Mouse (Mus musculus) embryo, embryonic 9.5 days (tissue): ENCODE measurements at regions not wholly inside any gene's neighbourhood (a gene's known extent, or its start where the extent isn't known, plus 50 kb on each side); places are given as distances from the start of the nearest gene placed in this dataset.

Source experiments
- DNase-seq: peaks from one replicate; pipeline ENCODE4 v3.0.0-alpha.2; 2017; ENCODE audit errors: extremely low spot score

GRCm38 (mm10) chr6:12140596-12140995 lies 233.0 kb downstream of the Phf14 start:
- DNase-seq, result no peak

DNA sequence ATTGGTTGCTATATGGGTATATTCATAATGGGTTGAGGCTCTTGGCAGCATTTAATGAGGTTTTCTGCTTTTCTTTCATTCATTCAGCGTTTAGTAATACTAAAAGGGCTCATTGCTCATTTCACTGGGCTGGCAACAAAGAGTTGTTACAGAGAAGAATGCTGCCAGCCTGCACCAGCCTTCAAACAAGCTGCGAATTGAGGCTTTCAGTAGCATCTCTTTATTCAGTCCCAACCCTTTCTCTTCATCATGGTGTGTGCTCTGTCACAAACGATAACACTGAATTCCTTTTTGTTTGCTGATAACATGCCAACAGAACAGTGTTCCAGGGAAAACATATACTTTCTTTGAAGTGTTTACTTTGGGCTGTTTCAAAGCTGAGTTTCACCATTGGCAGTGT lies 237.6 kb downstream of the Phf14 start:
- no peak for DNase-seq

- DNase-seq, result no peak
Observed at GRCm38 (mm10) chr6:12150613-12151333, 243.2 kb downstream of the Phf14 start.

- DNase-seq, result no peak
Observed at GRCm38 (mm10) chr6:12163971-12164370, 256.4 kb downstream of the Phf14 start.

DNA sequence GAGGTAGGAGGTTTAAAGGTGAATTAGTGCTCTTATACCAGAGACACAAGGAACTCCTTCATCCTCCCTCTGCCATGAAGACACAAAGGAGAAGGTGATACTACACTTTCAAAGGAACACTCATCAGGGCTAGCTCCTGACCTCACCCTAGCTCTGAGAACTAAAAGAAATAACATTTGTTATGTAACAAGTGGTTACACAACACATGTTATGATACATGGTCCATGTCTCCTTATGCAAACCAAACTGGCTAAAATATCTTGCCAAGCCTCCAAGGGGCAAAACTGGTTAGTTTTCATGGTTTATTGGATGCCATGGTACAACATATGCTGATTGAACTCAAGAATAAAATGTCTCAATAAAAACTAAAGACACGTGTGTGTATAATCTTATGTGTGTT lies 260.9 kb downstream of the Phf14 start:
- no peak for DNase-seq

- DNase-seq, result no peak
Observed at GRCm38 (mm10) chr6:12169431-12169830, 261.8 kb downstream of the Phf14 start.

DNA sequence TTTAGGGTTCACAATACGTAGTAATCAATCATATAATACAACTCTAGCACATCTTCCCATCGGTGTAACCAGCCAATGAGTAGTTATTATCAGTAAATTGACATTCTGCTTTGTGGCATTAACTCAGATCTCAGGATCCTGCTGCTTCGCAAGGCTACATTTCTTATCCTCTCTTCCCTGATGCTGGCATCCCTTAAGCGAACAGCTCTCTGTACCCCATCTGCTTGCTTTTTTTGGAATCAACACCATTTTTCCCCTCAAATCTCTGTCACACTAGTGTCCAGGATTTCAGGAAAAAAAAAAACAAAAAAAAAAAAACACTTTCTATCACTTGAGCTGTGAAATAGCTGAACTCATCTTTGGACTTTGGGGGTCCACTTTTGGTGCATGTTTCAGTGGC lies 263.1 kb downstream of the Phf14 start:
- no peak for DNase-seq

GRCm38 (mm10) chr6:12171189-12171588 lies 263.6 kb downstream of the Phf14 start:
- no peak for DNase-seq

DNA sequence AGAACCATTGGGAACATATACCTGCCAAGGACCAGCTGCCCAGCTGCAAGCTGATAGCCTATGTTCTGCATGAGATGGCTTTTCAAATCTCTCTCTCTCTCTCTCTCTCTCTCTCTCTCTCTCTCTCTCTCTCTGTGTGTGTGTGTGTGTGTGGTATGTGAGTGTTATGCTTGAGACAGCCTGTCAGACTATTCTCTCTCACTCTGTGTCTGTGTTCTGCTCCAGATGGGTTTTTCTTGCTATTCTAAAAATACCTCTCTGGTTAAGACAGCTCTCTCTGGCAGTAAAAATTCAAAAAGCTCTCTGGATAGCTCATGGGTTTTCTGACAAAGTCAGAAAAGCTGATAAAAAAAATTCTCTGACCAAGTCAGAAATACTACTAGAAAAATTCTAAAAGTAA lies 270.4 kb downstream of the Phf14 start:
- no peak for DNase-seq

GRCm38 (mm10) chr6:12180951-12181350 lies 273.3 kb downstream of the Phf14 start:
- no peak for DNase-seq

GRCm38 (mm10) chr6:12210190-12210589 lies 302.6 kb downstream of the Phf14 start:
- no peak for DNase-seq

GRCm38 (mm10) chr6:12214526-12215177 lies 307.0 kb downstream of the Phf14 start:
- no peak for DNase-seq

DNA sequence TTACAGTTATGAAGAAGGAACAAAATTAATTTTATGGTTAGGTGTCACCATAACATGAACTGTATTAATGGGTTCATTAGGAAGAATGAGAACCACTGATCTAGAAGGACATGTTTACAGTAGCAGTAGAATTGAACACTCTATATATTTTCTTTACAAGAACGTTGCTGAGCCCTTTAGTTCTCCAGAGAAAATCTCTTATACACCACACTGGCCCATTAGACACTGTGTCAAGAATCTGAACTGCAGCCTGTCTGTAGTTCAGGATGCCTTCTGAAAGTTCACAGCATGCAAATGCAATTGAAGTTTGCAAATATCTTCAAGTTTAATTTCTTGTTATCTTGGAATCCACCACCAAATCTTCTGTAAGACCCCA lies 307.6 kb downstream of the Phf14 start:
- DNase-seq, result no peak

DNA sequence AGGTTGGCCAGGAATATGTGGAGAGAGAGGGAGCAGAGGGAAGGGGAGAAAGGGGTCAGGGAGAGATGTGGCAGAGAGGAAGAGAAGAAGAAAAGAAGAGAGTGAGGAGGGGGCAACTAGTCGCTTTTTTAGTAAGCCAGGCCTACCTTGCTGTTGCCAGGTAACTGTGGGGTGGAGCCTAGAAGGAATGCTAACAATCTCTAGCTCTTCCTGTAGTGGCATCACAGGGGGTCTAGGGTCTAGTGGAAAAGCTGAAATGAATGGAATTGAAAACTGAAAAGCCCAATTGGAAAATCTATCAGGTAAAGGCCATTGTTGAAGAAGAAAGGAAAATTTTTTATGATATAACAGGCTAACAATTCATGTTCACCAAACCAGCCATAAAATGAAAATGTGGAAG lies 336.5 kb downstream of the Phf14 start:
- no peak for DNase-seq

- no peak for DNase-seq
Observed at GRCm38 (mm10) chr6:12247975-12248374, 340.4 kb downstream of the Phf14 start.

GRCm38 (mm10) chr6:12248599-12248998 lies 341.0 kb downstream of the Phf14 start:
- no peak for DNase-seq

DNA sequence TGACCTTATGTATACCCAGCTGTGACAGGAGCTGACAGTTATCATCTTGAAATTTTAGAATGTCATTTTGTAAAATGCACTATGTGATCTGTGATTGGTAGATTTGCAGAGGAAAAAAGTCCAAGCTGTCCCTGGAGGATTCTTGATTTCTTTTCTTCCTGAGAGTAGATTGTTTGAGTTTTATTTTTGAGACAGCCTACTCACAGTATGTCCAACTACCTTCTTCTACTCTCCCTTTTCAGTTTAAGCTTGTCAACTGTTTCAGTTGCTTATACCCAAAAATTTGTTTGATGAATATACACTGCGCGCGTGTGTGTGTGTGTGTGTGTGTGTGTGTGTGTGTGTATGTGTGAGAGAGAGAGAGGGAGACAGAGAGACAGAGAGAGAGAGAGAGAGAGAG lies 346.9 kb downstream of the Phf14 start:
- DNase-seq, result no peak

GRCm38 (mm10) chr6:12255434-12255833 lies 347.8 kb downstream of the Phf14 start:
- DNase-seq, result no peak

- DNase-seq, result peak; percentile 19
Observed at GRCm38 (mm10) chr6:12258273-12258672, 350.7 kb downstream of the Phf14 start.

GRCm38 (mm10) chr6:12258940-12259481 lies 351.4 kb downstream of the Phf14 start:
- DNase-seq, result peak; percentile 19

- no peak for DNase-seq
Observed at GRCm38 (mm10) chr6:12259629-12260028, 352.0 kb downstream of the Phf14 start.

DNA sequence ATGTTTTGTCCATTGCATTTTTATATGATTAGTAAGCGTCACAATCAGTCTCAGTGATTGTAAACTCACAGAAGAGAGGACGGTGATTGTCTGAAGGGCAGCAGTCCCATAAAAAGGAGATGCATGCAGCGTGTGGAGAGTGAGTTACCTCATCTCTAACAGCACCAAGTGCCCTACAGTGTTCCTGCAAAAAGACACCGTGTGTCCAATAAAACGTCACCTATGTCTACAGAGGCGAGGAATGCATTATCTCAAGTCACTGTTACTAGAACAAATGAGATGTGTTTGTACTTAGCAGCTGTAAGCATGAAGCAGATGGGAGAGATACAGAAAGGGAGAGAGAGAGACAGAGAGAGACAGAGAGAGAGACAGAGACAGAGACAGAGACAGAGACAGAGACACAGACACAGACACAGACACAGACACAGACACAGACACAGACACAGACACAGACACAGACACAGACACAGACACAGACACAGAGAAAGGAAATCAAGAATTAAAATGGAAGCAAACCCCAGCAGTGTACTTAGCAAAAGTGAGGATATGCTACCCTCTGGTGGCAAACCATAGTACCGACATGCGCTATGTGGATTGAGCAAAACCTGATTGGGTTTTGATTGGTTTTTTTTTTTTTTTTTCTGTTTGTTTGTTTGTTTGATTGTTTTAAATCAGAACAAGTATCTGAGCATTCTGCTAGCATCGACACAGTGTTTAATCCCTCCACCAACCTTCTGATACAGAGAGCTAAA lies 352.9 kb downstream of the Phf14 start:
- peak; percentile 32 for DNase-seq
